Mouse (Mus musculus) embryonic facial prominence, embryonic 13.5 days (tissue): ENCODE measurements around the gene Zfp426. TPM values are rescaled to one million over a fixed set of nuclear protein-coding genes. Genes with fewer than 3 reads are reported as not detected.

Source experiments
- ATAC-seq: fragments of 200-750 bp; cut with Nextera tagmentation; 2 replicates; pipeline ENCODE4 v1.8.0; 2017; ENCODE audit warnings: low read depth; ENCODE audit not compliant: insufficient number of reproducible peaks, insufficient read depth, low FRiP score, low TSS enrichment
- H3K27ac ChIP-seq: fragments of 300-500 bp; sonication (generic); 2 replicates; pipeline ENCODE4 v1.5.1; 2015; ENCODE audit warnings: moderate library complexity, mild to moderate bottlenecking, inconsistent platforms
- H3K27me3 ChIP-seq: fragments of 300-500 bp; sonication (generic); 2 replicates; pipeline ENCODE4 v1.6.1; 2015; ENCODE audit warnings: mild to moderate bottlenecking, inconsistent platforms
- H3K36me3 ChIP-seq: fragments of 300-500 bp; sonication (generic); 2 replicates; pipeline ENCODE4 v1.6.1; 2015; ENCODE audit warnings: mild to moderate bottlenecking, inconsistent platforms
- H3K4me1 ChIP-seq: fragments of 300-500 bp; sonication (generic); 2 replicates; pipeline ENCODE4 v1.6.1; 2015; ENCODE audit warnings: inconsistent platforms
- H3K4me2 ChIP-seq: fragments of 300-500 bp; sonication (generic); 2 replicates; pipeline ENCODE4 v1.6.1; 2015; ENCODE audit warnings: moderate library complexity, mild to moderate bottlenecking, inconsistent platforms
- H3K4me3 ChIP-seq: fragments of 300-500 bp; sonication (generic); 2 replicates; pipeline ENCODE4 v1.5.1; 2015; ENCODE audit warnings: mild to moderate bottlenecking, inconsistent platforms
- H3K9ac ChIP-seq: fragments of 300-500 bp; sonication (generic); 2 replicates; pipeline ENCODE4 v1.6.1; 2015; ENCODE audit warnings: mild to moderate bottlenecking, inconsistent platforms
- H3K9me3 ChIP-seq: fragments of 300-500 bp; sonication (generic); 2 replicates; pipeline ENCODE4 v1.6.1; 2016; ENCODE audit warnings: inconsistent platforms
- WGBS: fragments of 180-500 bp; shearing (Covaris S2); methylation state at CpG from one replicate; pipeline ENCODE4 v1.1.7; 2015; ENCODE audit warnings: mixed read lengths; 5-methylcytosine and 5-hydroxymethylcytosine counted together
- polyA plus RNA-seq: library from polyadenylated mRNA; unstranded; fragments of >200 nt; fragmentation: Nextera tagmentation; extraction: Ambion mirVana; gene quantifications from 2 replicates; pipeline ENCODE4 v1.2.1, GENCODE M21; 2015

Gene Zfp426
- polyA plus RNA-seq = 23.5 and 23.9 TPM in 2 replicates

DNA sequence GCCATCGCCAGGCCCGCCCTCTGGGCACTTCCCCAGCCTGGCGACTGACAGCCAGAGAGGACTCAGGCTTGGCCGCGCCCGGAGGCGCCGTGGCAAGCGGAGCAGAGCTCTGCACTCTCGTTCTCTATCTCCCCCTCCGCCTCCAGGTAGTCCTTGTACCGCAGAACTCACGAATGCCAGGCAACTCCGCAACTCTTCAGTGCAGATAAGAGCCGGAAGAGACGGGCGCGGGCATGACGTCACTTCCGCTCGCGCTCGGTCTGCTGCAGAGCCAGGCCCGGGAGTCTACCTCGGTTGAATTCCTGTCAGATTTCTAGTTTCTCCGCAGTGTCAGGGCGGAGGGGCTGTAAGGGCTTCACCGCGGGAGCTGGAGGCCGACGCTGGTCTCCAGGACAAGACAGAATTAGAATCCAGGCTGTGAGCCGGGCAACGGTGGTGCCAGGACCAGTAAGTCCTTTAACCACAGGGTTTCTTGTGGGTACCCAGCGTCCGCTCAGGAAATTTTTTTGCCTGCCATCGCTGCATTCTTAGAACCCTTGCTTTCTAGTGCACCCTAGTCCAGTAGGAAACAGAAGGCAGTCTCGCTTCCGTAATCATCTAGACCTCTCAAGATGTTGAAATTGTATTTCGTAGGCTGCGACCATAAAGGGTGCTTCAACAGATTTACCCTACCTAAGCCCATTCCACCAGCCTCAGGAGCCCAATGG is at the start of gene Zfp426:
Gene Zfp426 (minus strand): TSS at position 220 of the 707 bp plus-strand sequence.
- H3K36me3 ChIP-seq = peaks cover 27% of the 10 kb centered on the region
- H3K27ac ChIP-seq = peak within 1 kb of the TSS; percentile 98
- no peaks in the 10 kb centered on the region for H3K27me3 ChIP-seq
- H3K4me1 ChIP-seq = peaks cover 27% of the 10 kb centered on the region
- peak; percentile 94 for ATAC-seq
- peak within 1 kb of the TSS; percentile 93 for H3K9ac ChIP-seq
- no peaks in the 10 kb centered on the region for H3K9me3 ChIP-seq
- WGBS = 1% methylated on average over 40 of the region's 40 CpGs
- peak within 1 kb of the TSS; percentile 86 for H3K4me3 ChIP-seq
- H3K4me2 ChIP-seq = peak within 1 kb of the TSS; percentile 78

DNA sequence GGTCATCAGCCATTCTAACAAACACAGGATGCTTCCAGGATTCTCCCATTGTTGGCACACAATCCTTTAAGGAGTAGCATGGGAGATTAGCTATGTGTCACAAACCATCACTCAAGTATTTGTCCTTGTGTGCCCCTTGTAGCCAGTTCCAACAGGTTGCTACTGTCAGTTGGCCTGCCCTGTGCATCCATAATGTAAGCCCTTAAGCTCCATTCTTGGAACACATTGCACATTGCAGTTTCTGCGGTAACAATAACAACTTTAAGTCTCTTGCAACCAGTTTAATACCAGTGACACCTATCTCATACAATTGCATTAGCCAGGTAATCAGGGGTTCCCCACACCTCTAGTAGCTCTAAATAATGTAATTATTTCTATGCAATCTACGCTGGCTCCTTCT is 44.1 kb upstream of the Zfp426 start:
- no peak for ATAC-seq
- no peak overlapping the region for H3K4me3 ChIP-seq
- 84% methylated on average over 2 of the region's 2 CpGs for WGBS
- H3K27ac ChIP-seq = no peak overlapping the region
- H3K36me3 ChIP-seq = no peaks in the 10 kb centered on the region
- H3K27me3 ChIP-seq = no peaks in the 10 kb centered on the region
- no peak overlapping the region for H3K9ac ChIP-seq
- no peaks in the 10 kb centered on the region for H3K9me3 ChIP-seq
- H3K4me1 ChIP-seq = no peaks in the 10 kb centered on the region
- H3K4me2 ChIP-seq = no peak overlapping the region

DNA sequence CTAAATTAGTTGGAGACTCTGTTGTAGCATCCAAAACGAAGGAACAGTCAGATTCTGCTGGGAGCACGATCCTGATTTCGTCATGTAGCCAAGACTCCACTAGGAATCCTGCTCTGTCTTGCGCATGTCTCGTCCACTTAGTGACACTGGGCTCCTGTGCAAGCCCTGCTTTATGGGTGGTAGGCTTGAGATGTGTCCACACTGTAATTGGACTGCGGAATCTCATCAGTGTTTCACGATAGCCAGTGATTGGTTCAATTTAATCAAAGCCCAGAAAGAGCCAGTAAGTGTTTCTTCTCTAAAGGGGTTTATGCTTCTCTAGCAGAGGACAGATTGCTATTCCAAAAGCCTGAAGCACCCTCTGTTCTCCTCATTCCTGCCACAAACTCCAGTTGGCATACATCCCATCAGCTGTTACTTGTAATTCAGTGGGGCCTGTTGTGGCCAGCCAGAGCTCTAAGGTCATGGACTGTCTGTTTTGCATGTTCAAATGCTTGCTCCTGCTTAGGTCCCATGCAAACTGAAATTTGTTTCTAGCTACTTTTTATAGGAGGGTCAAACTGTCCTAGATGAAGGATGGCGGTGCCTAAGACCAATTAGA is 41.9 kb upstream of the Zfp426 start:
- Histone ChIP-seq H3K4me3 (no peak overlapping the region), H3K9ac (no peak overlapping the region), H3K9me3 (no peaks in the 10 kb centered on the region), H3K4me1 (no peaks in the 10 kb centered on the region), H3K27ac (no peak overlapping the region), H3K36me3 (no peaks in the 10 kb centered on the region), H3K27me3 (0 out of 2 replicates have a peak, but pooled peaks cover 3% of the 10 kb centered on the region), H3K4me2 (no peak overlapping the region)
- WGBS = 78% methylated on average over 8 of the region's 8 CpGs
- ATAC-seq = no peak

DNA sequence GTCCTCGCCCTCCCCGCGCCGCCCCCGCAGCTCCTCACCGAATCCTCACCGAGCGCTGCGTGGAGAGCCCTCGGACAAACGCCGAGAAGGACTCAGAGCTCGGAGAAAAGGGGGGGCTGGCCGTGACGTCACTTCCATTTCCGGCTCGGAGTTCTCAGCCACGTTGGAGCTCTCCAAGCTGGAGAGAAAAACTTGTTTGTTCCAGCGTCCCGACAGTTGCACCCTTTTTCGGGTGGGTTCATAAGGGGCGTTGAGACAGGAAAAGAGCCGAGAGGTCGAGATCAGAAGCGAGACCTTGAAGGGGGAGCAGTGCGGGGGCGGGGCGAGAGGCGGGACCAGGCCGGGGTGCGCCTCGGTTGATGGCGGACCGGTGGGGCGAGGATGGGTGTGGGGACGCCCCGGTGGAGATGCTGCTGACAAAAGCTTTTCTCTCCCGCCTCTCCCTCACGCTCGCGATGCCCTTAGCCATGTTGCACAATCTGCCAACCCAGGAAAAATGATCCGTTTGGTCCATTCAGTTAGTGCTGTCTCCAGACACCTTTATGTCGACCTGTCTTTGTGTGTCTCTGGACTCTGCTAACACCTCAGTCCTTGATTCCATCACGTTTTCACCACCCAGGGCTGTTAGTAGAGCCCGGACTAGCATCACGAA is 28.9 kb upstream of the Zfp426 start, which contains the start of gene Zfp266:
Gene Zfp266 (minus strand): TSS at position 112 of the 652 bp plus-strand sequence.
- peak within 1 kb of the TSS; percentile 100 for H3K27ac ChIP-seq
- ATAC-seq = peak; percentile 88

DNA sequence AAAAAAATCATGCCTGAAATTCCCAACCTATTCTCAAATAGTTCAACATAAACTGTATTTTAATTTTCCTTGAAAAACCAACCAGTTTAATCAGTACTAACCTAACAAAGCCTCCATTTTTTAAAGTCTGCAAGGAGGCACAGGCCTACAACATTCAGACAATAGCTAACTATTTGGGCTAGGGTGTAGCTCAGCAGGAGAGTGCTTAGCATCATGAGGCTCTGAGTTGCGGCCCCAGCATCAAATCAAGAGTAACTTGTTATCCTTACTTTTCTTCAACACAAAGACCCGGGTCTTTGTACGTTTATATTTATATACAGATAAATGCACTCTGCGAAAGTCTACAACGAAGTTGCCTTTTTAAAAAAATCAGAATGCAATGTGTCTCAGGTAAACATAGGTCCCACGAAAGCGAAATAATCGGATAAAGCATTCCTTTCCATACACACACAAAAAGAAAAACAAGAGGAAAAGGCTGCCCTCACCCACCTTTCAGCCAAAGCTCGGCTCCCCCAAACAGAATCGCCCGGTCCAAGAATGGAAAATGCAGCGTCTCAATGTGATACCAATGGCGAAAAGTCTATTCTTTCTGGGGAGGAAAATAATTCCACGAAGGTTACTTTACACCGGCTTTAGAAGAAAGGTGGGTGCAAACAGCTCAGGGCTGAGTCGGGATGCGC is 28.1 kb upstream of the Zfp426 start:
- under 1% methylated on average over 17 of the region's 17 CpGs for WGBS
- peaks cover 22% of the 10 kb centered on the region for H3K36me3 ChIP-seq
- peak overlapping the region; percentile 99 for H3K9ac ChIP-seq
- H3K27me3 ChIP-seq = no peaks in the 10 kb centered on the region
- H3K9me3 ChIP-seq = no peaks in the 10 kb centered on the region
- peak overlapping the region; percentile 77 for H3K4me2 ChIP-seq
- ATAC-seq = no peak
- peaks cover 23% of the 10 kb centered on the region for H3K4me1 ChIP-seq
- H3K27ac ChIP-seq = peak overlapping the region; percentile 100
- peak overlapping the region; percentile 88 for H3K4me3 ChIP-seq

More for the DNA sequence above, 28.9 kb upstream of the Zfp426 start, which contains the start of gene Zfp266:
- H3K4me2 ChIP-seq = peak within 1 kb of the TSS; percentile 83
- peak within 1 kb of the TSS; percentile 99 for H3K9ac ChIP-seq
- H3K4me3 ChIP-seq = peak within 1 kb of the TSS; percentile 88
- H3K4me1 ChIP-seq = peaks cover 23% of the 10 kb centered on the region
- H3K27me3 ChIP-seq = no peaks in the 10 kb centered on the region
- under 1% methylated on average over 46 of the region's 46 CpGs for WGBS
- H3K36me3 ChIP-seq = peaks cover 15% of the 10 kb centered on the region
- no peaks in the 10 kb centered on the region for H3K9me3 ChIP-seq

DNA sequence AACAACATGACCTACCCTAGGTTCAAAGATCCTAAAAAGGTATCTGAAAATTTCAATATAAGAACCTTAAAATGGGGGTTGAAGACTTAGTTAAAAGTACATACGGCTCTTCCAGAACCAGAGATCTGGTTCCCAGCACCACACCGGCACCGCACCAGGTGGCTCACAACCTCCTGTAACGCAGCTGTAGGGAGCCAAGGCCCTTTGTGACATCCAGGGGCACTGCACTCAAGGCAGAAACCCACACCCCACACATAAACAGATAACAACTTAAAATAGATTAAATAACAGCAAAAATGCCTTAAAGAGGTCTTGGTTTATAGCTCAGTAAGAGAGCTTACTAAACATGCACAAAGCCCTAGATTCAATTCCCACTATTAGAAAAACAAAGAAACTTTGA is 27.4 kb upstream of the Zfp426 start:
- Histone ChIP-seq H3K4me1 (peaks cover 28% of the 10 kb centered on the region), H3K27me3 (no peaks in the 10 kb centered on the region), H3K4me2 (peak overlapping the region; percentile 83), H3K36me3 (peaks cover 29% of the 10 kb centered on the region), H3K27ac (peak overlapping the region; percentile 44; the same call in 1 of the 2 replicates), H3K9me3 (no peaks in the 10 kb centered on the region), H3K9ac (peak overlapping the region; percentile 70), H3K4me3 (peak overlapping the region; percentile 88)
- ATAC-seq = no peak
- 7% methylated on average over 4 of the region's 4 CpGs for WGBS

DNA sequence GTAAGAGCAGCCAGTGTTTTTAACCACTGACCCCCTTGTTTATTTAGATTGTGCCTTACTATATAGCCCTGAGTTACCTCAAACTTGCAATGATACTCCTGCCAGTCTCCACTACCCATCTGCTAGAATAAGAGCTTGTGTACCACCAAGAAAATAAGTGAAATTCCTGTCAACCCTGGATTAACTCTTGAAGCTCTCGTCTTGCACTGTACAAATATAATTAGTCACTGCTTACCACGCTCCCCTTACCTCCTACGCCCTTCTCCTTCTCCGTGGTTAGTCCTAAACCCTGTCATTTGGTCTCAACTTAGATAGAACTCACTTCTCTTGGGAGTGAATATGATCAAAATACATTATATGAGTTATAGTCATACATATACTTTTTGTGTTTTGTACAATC is 26.2 kb upstream of the Zfp426 start:
- Histone ChIP-seq H3K9ac (no peak overlapping the region), H3K4me2 (peak overlapping the region; percentile 83), H3K9me3 (no peaks in the 10 kb centered on the region), H3K4me3 (peak overlapping the region; percentile 88), H3K4me1 (peaks cover 40% of the 10 kb centered on the region), H3K27me3 (no peaks in the 10 kb centered on the region), H3K36me3 (peaks cover 41% of the 10 kb centered on the region), H3K27ac (no peak overlapping the region)
- ATAC-seq = no peak
- WGBS = 74% methylated on average over 4 of the region's 4 CpGs

DNA sequence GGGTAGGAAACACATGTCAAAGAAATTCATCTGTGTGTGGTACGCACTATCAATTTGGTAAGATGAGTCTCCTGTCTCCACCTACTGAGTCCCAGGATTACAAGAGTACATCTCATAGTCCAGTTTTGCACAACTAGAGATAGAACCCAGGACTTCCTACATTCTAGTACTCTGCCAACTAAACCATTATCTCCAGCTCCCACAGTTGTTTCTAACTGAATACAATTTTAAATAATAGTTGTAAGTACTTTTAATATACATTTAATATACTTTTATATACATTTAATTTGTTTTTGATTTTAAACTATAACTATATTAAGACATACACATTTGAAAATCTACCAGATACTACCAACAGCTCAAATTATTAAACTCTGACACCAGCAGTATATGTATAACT is 25.2 kb upstream of the Zfp426 start:
- no peak overlapping the region for H3K4me2 ChIP-seq
- 93% methylated on average over 1 of the region's 1 CpGs for WGBS
- peaks cover 51% of the 10 kb centered on the region for H3K36me3 ChIP-seq
- H3K9me3 ChIP-seq = no peaks in the 10 kb centered on the region
- H3K9ac ChIP-seq = no peak overlapping the region
- H3K27ac ChIP-seq = no peak overlapping the region
- no peak for ATAC-seq
- H3K27me3 ChIP-seq = no peaks in the 10 kb centered on the region
- H3K4me3 ChIP-seq = no peak overlapping the region
- peaks cover 49% of the 10 kb centered on the region for H3K4me1 ChIP-seq

DNA sequence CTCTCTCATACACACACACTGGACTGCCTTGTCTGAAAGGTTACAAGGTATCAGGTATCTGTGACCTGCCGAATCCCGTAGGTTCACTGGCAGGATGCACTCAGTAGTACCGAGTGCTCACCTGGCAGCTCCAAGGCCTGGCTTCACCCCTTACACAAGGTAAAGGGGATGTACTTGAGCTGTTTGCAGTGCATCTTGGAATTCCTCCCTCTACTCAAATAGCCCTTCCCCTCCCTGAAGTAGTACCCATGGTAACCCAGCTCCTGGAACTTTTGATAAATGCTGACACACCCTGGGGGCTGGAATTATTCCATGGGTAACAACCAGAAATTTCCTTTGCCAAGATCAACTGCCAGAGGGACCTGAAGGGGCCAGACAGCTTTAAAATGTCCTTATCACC is 21.5 kb upstream of the Zfp426 start:
- ATAC-seq = no peak
- Histone ChIP-seq H3K36me3 (peaks cover 81% of the 10 kb centered on the region), H3K4me1 (peaks cover 38% of the 10 kb centered on the region), H3K9me3 (no peaks in the 10 kb centered on the region), H3K4me3 (no peak overlapping the region), H3K4me2 (no peak overlapping the region), H3K9ac (no peak overlapping the region), H3K27me3 (no peaks in the 10 kb centered on the region), H3K27ac (no peak overlapping the region)
- 80% methylated on average over 3 of the region's 3 CpGs for WGBS

DNA sequence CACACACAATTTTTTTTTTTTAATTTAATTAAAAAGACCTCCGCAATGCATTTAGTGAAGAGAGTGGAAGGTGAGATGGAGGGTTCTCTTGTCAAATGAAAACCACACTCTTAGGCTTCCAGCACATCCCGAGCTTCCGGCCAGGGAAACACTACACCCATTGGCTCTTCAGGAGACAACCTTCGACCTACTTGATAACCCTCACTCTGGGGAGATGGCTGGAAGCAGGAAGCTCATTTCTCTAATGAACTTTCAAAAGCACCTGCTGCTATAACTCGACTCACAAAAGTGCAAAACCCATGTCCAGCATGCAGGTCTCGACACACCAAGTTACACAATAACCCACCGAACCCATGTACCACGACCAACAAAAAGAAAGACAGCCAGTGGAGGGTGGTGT is 20.2 kb upstream of the Zfp426 start:
- no peak overlapping the region for H3K9ac ChIP-seq
- no peak overlapping the region for H3K4me3 ChIP-seq
- H3K27ac ChIP-seq = no peak overlapping the region
- H3K4me1 ChIP-seq = peaks cover 27% of the 10 kb centered on the region
- H3K4me2 ChIP-seq = no peak overlapping the region
- H3K27me3 ChIP-seq = no peaks in the 10 kb centered on the region
- no peaks in the 10 kb centered on the region for H3K9me3 ChIP-seq
- peaks cover 80% of the 10 kb centered on the region for H3K36me3 ChIP-seq
- WGBS = 81% methylated on average over 8 of the region's 8 CpGs
- ATAC-seq = no peak

DNA sequence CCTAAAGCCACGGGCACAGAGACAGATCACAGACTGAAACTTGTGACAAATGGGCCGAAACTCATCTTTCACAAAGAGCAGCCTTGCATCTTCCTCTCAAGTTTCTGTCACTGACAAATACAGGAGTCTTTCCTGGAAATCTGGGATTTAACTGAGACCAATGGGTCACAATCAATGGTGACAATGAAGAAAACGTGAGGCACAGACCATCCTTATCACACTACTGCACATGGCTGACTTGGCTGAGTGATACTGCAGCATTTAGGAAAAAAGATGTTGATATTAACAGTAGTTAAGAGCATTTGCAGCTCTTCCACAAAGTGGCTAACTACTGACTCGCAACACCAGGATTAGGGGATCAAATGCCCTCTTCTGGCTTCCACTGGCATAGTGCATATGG is 19.1 kb upstream of the Zfp426 start:
- Histone ChIP-seq H3K27ac (no peak overlapping the region), H3K9ac (no peak overlapping the region), H3K4me2 (no peak overlapping the region), H3K36me3 (peaks cover 74% of the 10 kb centered on the region), H3K4me3 (no peak overlapping the region), H3K27me3 (no peaks in the 10 kb centered on the region), H3K9me3 (no peaks in the 10 kb centered on the region), H3K4me1 (peaks cover 27% of the 10 kb centered on the region)
- ATAC-seq = no peak
- 86% methylated on average over 4 of the region's 4 CpGs for WGBS
